Mouse (Mus musculus): Measurements from ENCODE around the gene Traf3ip1. TPM values are rescaled to one million over a fixed set of nuclear protein-coding genes. Genes with fewer than 3 reads are reported as not detected.

Traf3ip1 gene
- polyA plus RNA-seq, 1 experiment from 2014 or later, result 4.4 TPM

- Histone ChIP-seq H3K4me1 (replicated peaks; ENCODE audit: control insufficient read depth, insufficient read depth, low read length) (peaks cover 11% of the 10 kb centered on the region), H3K9me3 (ENCODE audit: control insufficient read depth, low read length) (no peaks in the 10 kb centered on the region), H3K27me3 (replicated peaks; ENCODE audit: control insufficient read depth, insufficient read depth, low read length) (no peaks in the 10 kb centered on the region), H3K4me3 (ENCODE audit: low read depth, low read length) (0 out of 2 replicates have a peak overlapping the region, but pooled peaks have one; percentile 3), H3K27ac (ENCODE audit: low read depth, low read length) (peak overlapping the region; percentile 79), H3K4me2 (peak overlapping the region; percentile 53), H3K9ac (ENCODE audit: low read depth, low read length) (peak overlapping the region; percentile 57), H3K36me3 (ENCODE audit: control insufficient read depth, insufficient read depth, low read length) (0 out of 2 replicates have a peak, but pooled peaks cover 3% of the 10 kb centered on the region)
- 45% methylated on average over 2 of the region's 2 CpGs for WGBS
- peak; percentile 54 for DNase-seq (ENCODE audit: low spot score)
- ATAC-seq (replicated peaks; ENCODE audit: low FRiP score), result peak; percentile 93
Measured at GRCm38 (mm10) chr1:91533483-91533882, 39.0 kb downstream of the Traf3ip1 start.

DNA sequence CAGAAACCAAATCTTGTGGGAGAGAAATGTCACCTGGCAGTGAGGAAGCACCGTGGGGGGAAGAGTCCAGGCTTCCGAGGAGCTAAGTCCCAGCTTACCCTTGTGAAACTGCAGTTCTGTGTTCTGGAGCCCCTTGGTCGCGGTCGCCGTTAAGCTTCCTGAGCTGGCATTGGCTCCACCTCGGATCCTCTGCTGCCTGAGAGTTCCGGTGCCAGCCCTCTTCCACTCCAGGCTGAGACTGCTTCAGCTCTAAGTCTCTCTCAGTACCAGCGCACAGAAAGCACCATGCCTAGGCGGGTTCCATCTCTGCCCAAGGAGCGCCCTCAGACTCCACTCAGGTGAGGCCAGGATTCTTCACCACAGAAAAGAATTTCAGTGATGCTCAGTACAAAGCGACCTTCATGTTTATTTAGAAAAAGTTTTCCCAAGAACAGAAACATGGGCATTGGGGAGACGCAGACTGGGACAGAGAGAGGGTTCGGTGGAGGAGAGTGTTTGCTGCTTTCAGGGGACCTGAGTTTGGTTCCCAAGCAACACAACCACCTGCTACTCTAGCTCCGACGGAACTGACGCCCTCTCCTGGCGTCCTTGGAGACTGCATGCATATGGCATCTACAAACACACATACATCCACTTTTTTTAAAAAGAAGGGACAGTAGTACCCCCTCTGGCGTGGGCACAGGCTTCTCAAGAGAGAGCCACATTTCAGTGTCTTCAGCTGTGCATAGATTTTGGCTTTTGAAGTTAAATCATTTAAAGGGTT, 39.7 kb downstream of the Traf3ip1 start:
- Histone ChIP-seq H3K27me3 (replicated peaks; ENCODE audit: control insufficient read depth, insufficient read depth, low read length) (no peaks in the 10 kb centered on the region), H3K9me3 (ENCODE audit: control insufficient read depth, low read length) (no peaks in the 10 kb centered on the region), H3K27ac (ENCODE audit: low read depth, low read length) (peak overlapping the region; percentile 79), H3K4me2 (peak overlapping the region; percentile 53), H3K4me3 (ENCODE audit: low read depth, low read length) (0 out of 2 replicates have a peak overlapping the region, but pooled peaks have one; percentile 3), H3K4me1 (replicated peaks; ENCODE audit: control insufficient read depth, insufficient read depth, low read length) (peaks cover 15% of the 10 kb centered on the region), H3K36me3 (ENCODE audit: control insufficient read depth, insufficient read depth, low read length) (0 out of 2 replicates have a peak, but pooled peaks cover 3% of the 10 kb centered on the region), H3K9ac (ENCODE audit: low read depth, low read length) (peak overlapping the region; percentile 44)
- ATAC-seq (replicated peaks; ENCODE audit: low FRiP score) (peak; percentile 13; the same call in 1 of the 2 replicates), DNase-seq (ENCODE audit: low spot score) (no peak)
- WGBS, result 63% methylated on average over 19 of the region's 19 CpGs

DNA sequence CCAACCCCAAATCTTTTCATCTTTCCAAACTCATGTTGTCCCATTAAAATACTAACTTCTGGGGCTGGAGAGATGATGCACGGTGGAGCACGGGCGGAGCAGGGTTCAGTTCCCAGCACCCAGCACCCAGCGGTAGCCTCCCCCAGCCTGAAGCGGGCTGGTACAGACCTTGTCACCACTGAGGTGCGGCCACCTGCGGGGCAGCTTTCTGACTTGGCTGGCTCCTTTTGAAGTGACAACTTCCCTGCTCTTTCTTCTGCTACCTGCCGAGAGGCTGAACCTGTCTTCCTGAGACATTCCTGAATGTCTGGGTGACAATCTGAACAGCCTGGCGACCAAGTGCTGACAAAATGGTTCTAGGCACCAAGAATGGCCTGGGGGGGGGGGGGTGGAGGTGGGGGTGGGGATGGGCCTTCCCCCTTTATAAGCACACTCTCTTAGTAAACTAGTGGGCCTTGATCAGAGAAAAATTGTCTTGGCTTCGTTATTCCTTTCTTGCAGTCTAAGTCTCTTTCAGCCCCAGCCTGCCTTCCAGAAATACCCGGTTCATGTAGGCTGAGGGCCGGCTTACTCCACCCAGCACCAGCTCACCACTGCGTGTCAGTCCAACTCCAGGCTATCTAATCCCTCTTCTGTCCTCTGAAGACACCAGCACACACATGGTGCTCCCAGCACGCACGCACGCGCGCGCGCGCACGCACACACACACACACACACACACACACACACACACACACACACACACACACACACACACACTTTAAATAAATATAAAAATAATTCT, 43.5 kb downstream of the Traf3ip1 start:
- Histone ChIP-seq H3K9ac (ENCODE audit: low read depth, low read length) (peak overlapping the region; percentile 15; the same call in 1 of the 2 replicates), H3K27ac (ENCODE audit: low read depth, low read length) (peak overlapping the region; percentile 93), H3K4me3 (ENCODE audit: low read depth, low read length) (no peak overlapping the region), H3K36me3 (ENCODE audit: control insufficient read depth, insufficient read depth, low read length) (no peaks in the 10 kb centered on the region), H3K9me3 (ENCODE audit: control insufficient read depth, low read length) (no peaks in the 10 kb centered on the region), H3K4me1 (replicated peaks; ENCODE audit: control insufficient read depth, insufficient read depth, low read length) (peaks cover 28% of the 10 kb centered on the region), H3K4me2 (peak overlapping the region; percentile 95), H3K27me3 (replicated peaks; ENCODE audit: control insufficient read depth, insufficient read depth, low read length) (no peaks in the 10 kb centered on the region)
- WGBS, result 31% methylated on average over 22 of the region's 22 CpGs
- ATAC-seq (replicated peaks; ENCODE audit: low FRiP score), result no peak
- DNase-seq (ENCODE audit: low spot score), result peak; percentile 37

- Histone ChIP-seq H3K4me1 (replicated peaks; ENCODE audit: control insufficient read depth, insufficient read depth, low read length) (peaks cover 28% of the 10 kb centered on the region), H3K9me3 (ENCODE audit: control insufficient read depth, low read length) (no peaks in the 10 kb centered on the region), H3K27ac (ENCODE audit: low read depth, low read length) (peak overlapping the region; percentile 93), H3K4me3 (ENCODE audit: low read depth, low read length) (no peak overlapping the region), H3K27me3 (replicated peaks; ENCODE audit: control insufficient read depth, insufficient read depth, low read length) (no peaks in the 10 kb centered on the region), H3K9ac (ENCODE audit: low read depth, low read length) (peak overlapping the region; percentile 28), H3K36me3 (ENCODE audit: control insufficient read depth, insufficient read depth, low read length) (no peaks in the 10 kb centered on the region), H3K4me2 (peak overlapping the region; percentile 95)
- WGBS, result 62% methylated on average over 1 of the region's 1 CpGs
- DNase-seq (ENCODE audit: low spot score) (no peak), ATAC-seq (replicated peaks; ENCODE audit: low FRiP score) (no peak)
Measured at GRCm38 (mm10) chr1:91538570-91538929, 44.1 kb downstream of the Traf3ip1 start.

DNA sequence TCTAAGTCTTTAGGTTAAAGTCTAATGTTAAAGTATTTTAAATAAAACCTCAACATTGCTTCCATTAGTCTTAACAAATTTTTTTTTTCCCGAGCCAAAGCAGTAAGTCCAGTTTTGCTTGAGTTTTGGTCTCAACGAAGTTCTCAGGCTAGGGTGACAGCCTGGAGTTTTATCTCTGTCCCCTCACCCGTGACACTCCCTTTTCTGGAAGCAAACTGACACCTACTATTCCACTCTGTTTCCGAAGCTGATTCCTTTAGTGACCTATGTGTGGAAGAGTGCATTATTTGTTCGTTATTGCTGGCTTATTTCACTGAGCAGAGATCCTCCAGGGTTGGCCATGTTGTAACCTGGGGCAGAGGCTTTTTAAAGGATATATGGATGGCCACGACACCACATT, 44.8 kb downstream of the Traf3ip1 start:
- 24% methylated on average over 6 of the region's 6 CpGs for WGBS
- H3K27ac ChIP-seq (ENCODE audit: low read depth, low read length), result peak overlapping the region; percentile 93
- H3K27me3 ChIP-seq (replicated peaks; ENCODE audit: control insufficient read depth, insufficient read depth, low read length), result no peaks in the 10 kb centered on the region
- peak overlapping the region; percentile 83 for H3K4me3 ChIP-seq (ENCODE audit: low read depth, low read length)
- no peaks in the 10 kb centered on the region for H3K36me3 ChIP-seq (ENCODE audit: control insufficient read depth, insufficient read depth, low read length)
- peak overlapping the region; percentile 68 for H3K9ac ChIP-seq (ENCODE audit: low read depth, low read length)
- ATAC-seq (replicated peaks; ENCODE audit: low FRiP score), result no peak
- DNase-seq (ENCODE audit: low spot score), result no peak
- H3K9me3 ChIP-seq (ENCODE audit: control insufficient read depth, low read length), result no peaks in the 10 kb centered on the region
- H3K4me2 ChIP-seq, result peak overlapping the region; percentile 95
- H3K4me1 ChIP-seq (replicated peaks; ENCODE audit: control insufficient read depth, insufficient read depth, low read length), result peaks cover 30% of the 10 kb centered on the region

DNA sequence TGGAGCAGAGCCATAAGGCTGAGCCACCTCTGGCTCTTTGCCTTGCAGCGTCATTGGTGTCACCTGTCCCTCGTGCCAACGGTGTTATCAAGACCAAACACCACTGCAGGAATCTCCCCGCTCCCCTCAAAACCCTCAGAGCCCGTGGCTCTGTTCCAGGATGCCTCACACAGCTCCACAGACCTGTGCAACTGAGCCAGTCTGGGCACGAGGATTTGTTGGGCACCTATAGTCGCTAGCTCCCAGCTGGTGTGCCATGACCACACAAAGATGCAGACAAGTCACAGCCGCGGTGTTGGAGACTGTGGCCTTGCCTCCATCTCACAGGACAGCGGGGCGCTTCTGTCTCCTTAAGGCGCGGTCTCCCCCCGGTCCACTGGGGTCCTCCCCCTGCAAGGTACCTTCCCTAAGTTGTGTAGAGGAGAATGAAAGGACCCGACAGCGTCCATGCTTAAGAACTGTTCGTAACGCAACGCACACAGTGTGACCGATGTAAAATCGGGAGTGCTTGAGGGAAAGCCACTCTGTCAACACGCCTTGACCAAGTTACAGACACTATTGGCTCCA, 45.3 kb downstream of the Traf3ip1 start:
- DNase-seq (ENCODE audit: low spot score) (peak; percentile 48), ATAC-seq (replicated peaks; ENCODE audit: low FRiP score) (peak; percentile 25)
- Histone ChIP-seq H3K9ac (ENCODE audit: low read depth, low read length) (peak overlapping the region; percentile 68), H3K4me2 (peak overlapping the region; percentile 95), H3K27ac (ENCODE audit: low read depth, low read length) (peak overlapping the region; percentile 93), H3K27me3 (replicated peaks; ENCODE audit: control insufficient read depth, insufficient read depth, low read length) (no peaks in the 10 kb centered on the region), H3K36me3 (ENCODE audit: control insufficient read depth, insufficient read depth, low read length) (peaks cover under 1% of the 10 kb centered on the region; the same call in 1 of the 2 replicates), H3K9me3 (ENCODE audit: control insufficient read depth, low read length) (no peaks in the 10 kb centered on the region), H3K4me1 (replicated peaks; ENCODE audit: control insufficient read depth, insufficient read depth, low read length) (peaks cover 31% of the 10 kb centered on the region), H3K4me3 (ENCODE audit: low read depth, low read length) (peak overlapping the region; percentile 83)
- WGBS, result under 1% methylated on average over 22 of the region's 22 CpGs

DNA sequence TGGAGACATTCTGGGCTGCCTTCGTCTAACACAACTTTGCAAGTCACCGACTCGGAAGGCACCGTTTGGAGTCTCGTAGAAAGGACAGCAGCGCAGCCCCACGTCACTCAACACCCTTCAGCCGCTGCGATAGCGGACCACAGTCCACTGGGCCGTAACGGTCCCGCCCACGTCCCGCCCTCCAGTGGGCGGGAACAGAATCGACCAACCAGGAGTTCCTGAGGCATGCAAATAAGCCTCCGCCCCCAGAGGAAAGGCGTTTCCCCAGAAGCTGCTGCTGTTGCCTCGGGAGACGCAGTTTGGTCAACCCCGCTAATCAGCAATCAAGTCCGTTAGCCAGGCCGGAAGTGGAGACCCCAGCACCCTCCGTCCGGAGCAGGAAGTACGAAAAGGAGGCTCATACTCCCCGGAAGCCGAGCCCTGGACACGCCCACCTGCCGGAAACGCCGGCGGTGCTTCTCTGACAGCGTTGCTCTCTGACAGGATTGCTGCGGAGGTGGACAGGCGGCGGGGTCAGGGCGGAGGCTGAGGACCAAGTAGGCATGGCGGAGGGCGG, 45.9 kb downstream of the Traf3ip1 start, which contains the start of gene Asb1:
TSS of gene Asb1 (plus strand) at position 274 of the 556 bp plus-strand sequence.
- Histone ChIP-seq H3K4me3 (ENCODE audit: low read depth, low read length) (peak within 1 kb of the TSS; percentile 83), H3K36me3 (ENCODE audit: control insufficient read depth, insufficient read depth, low read length) (peaks cover 4% of the 10 kb centered on the region; the same call in 1 of the 2 replicates), H3K9ac (ENCODE audit: low read depth, low read length) (peak within 1 kb of the TSS; percentile 90), H3K4me1 (replicated peaks; ENCODE audit: control insufficient read depth, insufficient read depth, low read length) (peaks cover 36% of the 10 kb centered on the region), H3K9me3 (ENCODE audit: control insufficient read depth, low read length) (no peaks in the 10 kb centered on the region), H3K4me2 (peak within 1 kb of the TSS; percentile 95), H3K27me3 (replicated peaks; ENCODE audit: control insufficient read depth, insufficient read depth, low read length) (no peaks in the 10 kb centered on the region), H3K27ac (ENCODE audit: low read depth, low read length) (peak within 1 kb of the TSS; percentile 93)
- peak; percentile 89 for ATAC-seq (replicated peaks; ENCODE audit: low FRiP score)
- DNase-seq (ENCODE audit: low spot score), result peak; percentile 95
- under 1% methylated on average over 40 of the region's 41 CpGs for WGBS

GRCm38 (mm10) chr1:91541042-91541592, 46.7 kb downstream of the Traf3ip1 start:
- no peak for DNase-seq (ENCODE audit: low spot score)
- 14% methylated on average over 15 of the region's 15 CpGs for WGBS
- Histone ChIP-seq H3K36me3 (ENCODE audit: control insufficient read depth, insufficient read depth, low read length) (peaks cover 6% of the 10 kb centered on the region), H3K4me1 (replicated peaks; ENCODE audit: control insufficient read depth, insufficient read depth, low read length) (peaks cover 36% of the 10 kb centered on the region), H3K4me3 (ENCODE audit: low read depth, low read length) (peak overlapping the region; percentile 83), H3K27ac (ENCODE audit: low read depth, low read length) (peak overlapping the region; percentile 93), H3K4me2 (peak overlapping the region; percentile 95), H3K9ac (ENCODE audit: low read depth, low read length) (peak overlapping the region; percentile 90), H3K9me3 (ENCODE audit: control insufficient read depth, low read length) (no peaks in the 10 kb centered on the region), H3K27me3 (replicated peaks; ENCODE audit: control insufficient read depth, insufficient read depth, low read length) (no peaks in the 10 kb centered on the region)
- ATAC-seq (replicated peaks; ENCODE audit: low FRiP score), result no peak

Data from liver, embryonic 11.5 days (tissue).